Mouse (Mus musculus): ENCODE data around the gene Wnt16.

DNA sequence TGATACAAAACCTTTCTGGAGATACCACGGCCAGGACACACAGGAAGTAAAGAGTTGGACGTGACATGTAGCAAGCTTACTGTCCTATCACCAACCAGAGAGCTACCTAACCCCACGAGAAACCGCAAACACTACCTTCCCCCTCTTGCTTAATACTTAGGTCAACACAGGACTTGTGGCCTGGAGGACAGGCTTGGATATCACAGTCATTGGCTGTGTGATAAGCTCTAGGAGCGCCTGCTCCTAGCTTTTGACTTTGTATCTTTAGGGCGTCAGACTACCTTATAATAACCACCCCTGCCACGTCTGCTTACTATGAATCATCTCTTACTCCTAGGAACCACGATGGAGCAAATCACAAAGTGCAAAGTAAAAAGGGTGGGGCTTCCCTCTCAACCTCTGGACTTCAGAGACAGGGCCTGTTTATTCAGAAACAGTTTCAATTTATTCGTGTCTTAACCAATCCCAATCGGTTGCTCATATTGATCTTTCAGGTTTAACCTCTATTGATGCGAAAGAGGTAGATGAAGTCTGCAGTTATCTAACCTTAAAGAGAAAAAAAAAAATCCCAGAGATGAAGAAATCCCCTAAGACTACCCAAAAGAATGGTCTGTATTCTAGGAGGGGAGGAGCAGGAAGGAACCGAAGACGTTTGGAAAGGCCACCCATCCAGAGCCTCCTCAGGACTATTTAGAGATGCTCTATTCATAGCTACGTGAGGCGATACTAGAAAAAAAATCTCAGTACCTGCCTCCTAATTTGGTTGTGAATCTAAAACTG, 51.9 kb downstream of the Wnt16 start:
- TF ChIP-seq POLR2A (IDR thresholded peaks at IDR 0.05; ENCODE audit: extremely low read depth, insufficient read depth, low read length), result no peak
- no peak for TF ChIP-seq CTCF (IDR thresholded peaks at IDR 0.05; ENCODE audit: extremely low read depth, insufficient read depth, low read length)
